Mouse (Mus musculus): ENCODE measurements around the gene Sowaha. TPM values are rescaled to one million over a fixed set of nuclear protein-coding genes. Genes with fewer than 3 reads are reported as not detected.

Sowaha gene
- polyA plus RNA-seq (2015; fragmentation: Illumina TruSeq; extraction: RNeasy Lipid Tissue Mini Kit (QIAGEN cat#74804); ENCODE audit: insufficient read depth, low replicate concordance), result 3.5 TPM

DNA sequence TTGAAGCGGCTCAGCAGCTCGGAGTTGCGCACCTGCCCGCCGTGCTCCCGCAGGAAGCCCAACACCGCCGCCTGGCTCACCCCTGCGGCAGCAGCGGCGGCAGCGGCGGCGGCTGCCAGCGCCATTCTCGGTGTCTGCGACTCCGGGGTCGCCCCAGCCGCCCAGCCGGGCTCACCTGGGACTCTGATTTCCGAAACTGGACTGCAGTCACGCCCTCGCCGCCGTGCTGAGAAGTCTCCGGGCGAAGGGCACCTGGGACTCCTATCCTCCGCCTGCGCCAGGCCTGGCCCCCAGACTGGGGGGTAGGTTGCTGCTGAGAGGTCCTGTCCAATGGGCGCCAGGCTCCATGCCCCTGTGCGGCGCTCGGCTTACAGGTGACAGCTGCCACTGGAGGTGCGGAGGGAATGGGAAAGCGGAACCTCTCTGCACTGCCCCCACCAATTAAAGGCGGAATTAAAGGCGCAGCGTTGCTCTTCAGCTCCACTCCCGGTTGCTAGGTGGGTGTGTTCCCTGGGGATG, at the start of gene Sowaha, which contains the start of gene Gm9945:
Gene Sowaha, minus strand, starts transcription at position 492 of the 519 bp plus-strand sequence.
Gene Gm9945, plus strand, starts transcription at position 384 of the 519 bp plus-strand sequence.

DNA sequence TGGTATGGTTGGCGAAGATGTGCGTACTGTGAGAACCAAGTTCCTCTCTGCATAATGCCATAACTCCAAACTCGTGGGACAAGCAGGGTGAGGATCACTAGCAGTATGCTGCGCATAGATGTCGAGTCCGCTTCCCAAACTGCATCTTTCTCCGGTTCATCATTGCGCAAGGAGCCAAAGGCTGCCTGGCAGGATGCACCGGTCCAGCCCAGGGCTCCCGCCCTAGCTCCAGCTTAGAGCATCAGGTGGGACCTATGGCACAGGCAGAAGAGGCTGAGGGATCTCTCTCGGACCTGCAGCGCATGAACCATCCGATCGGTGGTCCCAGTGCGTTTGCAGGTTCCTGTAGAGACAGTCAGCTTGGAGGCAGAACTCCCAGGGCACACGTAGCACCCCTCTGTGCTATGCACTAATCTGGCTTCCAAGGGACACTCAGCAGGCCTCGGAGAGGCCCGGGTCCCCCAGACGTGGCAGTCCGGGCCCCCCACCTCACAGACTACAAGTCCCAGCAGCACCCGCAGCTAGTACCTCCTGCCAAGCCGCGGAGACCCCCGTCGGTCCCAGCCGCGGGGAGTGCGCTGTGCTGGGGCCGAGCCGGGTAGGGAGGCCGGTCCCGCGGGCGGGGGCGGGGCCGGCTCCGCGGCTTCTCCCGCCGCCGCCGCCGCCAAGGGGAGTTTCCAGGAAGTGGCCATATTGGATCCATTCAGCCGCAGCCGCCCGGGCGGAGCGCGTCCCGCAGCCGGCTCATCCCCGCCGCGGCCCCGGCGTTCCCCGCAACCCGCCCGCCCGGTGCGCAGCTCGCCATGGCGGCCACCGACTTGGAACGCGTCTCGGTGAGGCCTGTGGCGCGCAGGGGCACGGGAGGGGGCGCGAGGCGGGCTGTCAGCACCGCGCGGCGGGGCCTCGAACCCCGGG, 39.4 kb upstream of the Sowaha start, which contains the start of gene Sept8:
Gene Sept8, plus strand, starts transcription at position 51 of the 915 bp plus-strand sequence.

DNA sequence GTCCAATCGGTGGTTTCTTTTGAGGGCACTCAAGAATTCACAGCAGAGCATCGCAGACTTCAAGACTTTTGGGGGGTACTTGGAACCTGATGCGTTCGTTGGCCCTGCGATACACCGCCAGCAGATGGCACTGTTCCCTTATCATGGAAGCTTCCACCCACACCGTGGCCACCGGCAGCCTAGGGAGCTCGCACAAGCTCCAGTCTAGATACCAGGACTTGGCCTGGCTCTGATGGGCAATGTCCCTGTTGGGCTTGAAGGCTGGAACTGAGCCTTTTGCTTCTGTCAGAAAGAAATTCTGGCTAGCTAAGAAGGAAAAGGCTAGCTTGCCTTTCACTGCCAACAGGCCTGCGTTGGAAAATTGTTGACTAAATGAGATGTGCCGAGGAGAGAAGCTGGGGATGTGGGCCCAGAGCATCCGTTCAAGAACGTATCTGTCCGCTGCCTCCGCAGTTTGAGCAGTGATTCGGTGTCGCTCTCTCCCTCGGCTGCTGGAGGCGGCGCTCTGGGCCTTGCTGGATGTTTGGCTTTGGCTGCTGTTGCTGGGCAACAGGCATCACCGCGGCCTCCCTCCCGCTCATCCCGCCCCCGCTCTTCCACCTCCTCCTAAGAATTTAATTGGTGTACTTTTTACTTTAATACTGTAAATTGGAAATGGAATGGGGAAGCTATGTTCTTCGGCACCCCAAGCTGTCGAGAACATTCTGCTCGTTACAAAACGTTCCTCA, 9.9 kb downstream of the Sowaha start, which contains the start of gene Gm9837:
Gene Gm9837, minus strand, starts transcription at position 512 of the 728 bp plus-strand sequence.

DNA sequence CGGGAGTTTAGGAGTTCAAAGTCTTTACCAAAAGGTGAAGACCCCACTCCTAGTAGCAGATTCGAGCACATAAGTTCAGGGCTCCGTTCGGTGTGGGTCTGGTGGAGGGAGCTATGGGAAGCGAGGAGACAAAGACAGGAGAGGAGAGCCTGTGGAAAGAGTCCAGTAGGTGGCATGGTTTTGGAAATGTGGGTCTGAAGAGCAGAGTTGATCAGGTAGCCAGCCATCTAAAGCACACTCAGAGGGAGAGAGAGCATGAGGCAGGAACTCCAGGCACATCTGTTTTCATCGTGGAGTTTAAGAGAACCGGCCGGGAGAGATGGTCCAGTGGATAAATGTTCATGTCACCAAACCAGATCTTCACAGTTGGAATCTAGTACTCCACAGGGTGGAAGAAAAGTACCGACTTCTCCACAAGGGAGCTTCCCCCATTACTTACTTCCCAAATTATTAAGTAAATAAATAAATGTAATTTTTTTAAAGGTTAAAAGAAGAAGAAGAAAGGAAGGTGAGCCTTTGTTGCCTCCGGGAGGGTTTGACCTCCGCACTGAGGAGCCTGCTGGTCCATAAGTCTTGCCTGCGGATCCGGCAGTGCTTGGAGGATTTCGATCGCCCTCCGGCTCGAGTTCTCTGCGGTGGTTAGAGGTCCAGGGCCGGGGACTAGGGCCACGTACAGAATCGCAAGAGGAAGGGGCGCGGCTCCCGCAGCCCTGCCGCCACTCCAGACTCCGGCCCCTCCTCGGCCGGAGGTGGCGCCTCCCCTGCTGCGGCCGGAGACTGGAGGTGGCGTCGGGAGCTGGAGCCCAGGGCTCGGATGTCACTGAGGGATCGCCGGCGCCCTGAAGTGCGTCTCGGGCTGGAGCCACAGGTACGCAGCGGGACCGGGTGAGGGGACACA, 23.4 kb downstream of the Sowaha start, which contains the start of the genes Gm10447 and Shroom1:
Gene Gm10447, minus strand, starts transcription at position 637 of the 898 bp plus-strand sequence.
Gene Shroom1, plus strand, starts transcription at position 732 of the 898 bp plus-strand sequence.

DNA sequence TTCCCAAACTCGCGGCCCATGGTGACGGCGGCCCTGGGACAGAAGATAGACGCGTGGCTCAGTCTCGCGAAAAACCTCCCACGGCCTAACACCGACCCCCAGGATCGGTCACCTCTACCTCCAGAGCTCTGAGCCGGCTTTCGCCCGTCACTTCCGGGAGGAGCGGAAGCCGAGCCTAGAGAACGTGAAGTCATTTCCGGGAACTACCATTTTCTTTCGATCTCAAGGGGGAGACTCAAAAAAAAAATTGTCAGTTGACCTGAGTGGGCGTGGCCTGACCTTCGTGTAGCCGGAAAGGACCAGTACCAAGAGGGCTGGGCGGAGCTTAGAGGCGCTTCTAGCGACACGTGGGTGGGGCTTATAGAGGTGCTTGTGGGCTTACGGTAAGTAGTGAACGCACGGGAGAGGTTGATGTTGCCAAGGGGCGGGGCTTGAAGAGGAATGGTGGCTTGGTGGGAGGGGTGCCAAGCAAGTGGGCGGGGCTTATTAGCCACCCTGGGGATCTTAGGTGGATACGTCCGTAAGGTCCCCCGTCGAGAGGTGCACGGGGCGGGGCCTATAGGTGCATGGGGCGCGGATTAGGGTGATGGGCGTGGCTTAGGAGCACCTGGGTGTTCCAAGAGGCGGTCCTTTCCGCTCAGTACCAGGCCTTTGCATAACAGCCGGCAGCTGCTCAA, 49.3 kb downstream of the Sowaha start, which contains the start of the genes Uqcrq and Gdf9:
Gene Uqcrq, minus strand, starts transcription at position 162 of the 677 bp plus-strand sequence.
Gene Gdf9, plus strand, starts transcription at position 354 of the 677 bp plus-strand sequence.

Other genes with a start within 250 kb of the Sowaha start
- 202 TPM for gene Hspa4, start 179.8 kb downstream of the Sowaha start, polyA plus RNA-seq (2015; fragmentation: Illumina TruSeq; extraction: RNeasy Lipid Tissue Mini Kit (QIAGEN cat#74804); ENCODE audit: insufficient read depth, low replicate concordance)
- gene Zcchc10, start 155.6 kb downstream of the Sowaha start, polyA plus RNA-seq (2015; fragmentation: Illumina TruSeq; extraction: RNeasy Lipid Tissue Mini Kit (QIAGEN cat#74804); ENCODE audit: insufficient read depth, low replicate concordance), result 21.9 TPM
- 99.6 TPM for gene Aff4, start 129.4 kb downstream of the Sowaha start, polyA plus RNA-seq (2015; fragmentation: Illumina TruSeq; extraction: RNeasy Lipid Tissue Mini Kit (QIAGEN cat#74804); ENCODE audit: insufficient read depth, low replicate concordance)
- not detected for gene Leap2, start 57.1 kb downstream of the Sowaha start, polyA plus RNA-seq (2015; fragmentation: Illumina TruSeq; extraction: RNeasy Lipid Tissue Mini Kit (QIAGEN cat#74804); ENCODE audit: insufficient read depth, low replicate concordance)
- 39.4 TPM for gene Uqcrq, start 49.4 kb downstream of the Sowaha start, polyA plus RNA-seq (2015; fragmentation: Illumina TruSeq; extraction: RNeasy Lipid Tissue Mini Kit (QIAGEN cat#74804); ENCODE audit: insufficient read depth, low replicate concordance)
- 0.30 TPM for gene Gdf9, start 49.3 kb downstream of the Sowaha start, polyA plus RNA-seq (2015; fragmentation: Illumina TruSeq; extraction: RNeasy Lipid Tissue Mini Kit (QIAGEN cat#74804); ENCODE audit: insufficient read depth, low replicate concordance)
- not detected for gene Gm10447, start 23.2 kb downstream of the Sowaha start, polyA plus RNA-seq (2015; fragmentation: Illumina TruSeq; extraction: RNeasy Lipid Tissue Mini Kit (QIAGEN cat#74804); ENCODE audit: insufficient read depth, low replicate concordance)
- gene Shroom1, start 23.1 kb downstream of the Sowaha start, polyA plus RNA-seq (2015; fragmentation: Illumina TruSeq; extraction: RNeasy Lipid Tissue Mini Kit (QIAGEN cat#74804); ENCODE audit: insufficient read depth, low replicate concordance), result 0.75 TPM
- not detected for gene Gm9837, start 9.8 kb downstream of the Sowaha start, polyA plus RNA-seq (2015; fragmentation: Illumina TruSeq; extraction: RNeasy Lipid Tissue Mini Kit (QIAGEN cat#74804); ENCODE audit: insufficient read depth, low replicate concordance)
- gene Gm9945, start 108 bp downstream of the Sowaha start, polyA plus RNA-seq (2015; fragmentation: Illumina TruSeq; extraction: RNeasy Lipid Tissue Mini Kit (QIAGEN cat#74804); ENCODE audit: insufficient read depth, low replicate concordance), result not detected
- gene Sept8, start 39.0 kb upstream of the Sowaha start, polyA plus RNA-seq (2015; fragmentation: Illumina TruSeq; extraction: RNeasy Lipid Tissue Mini Kit (QIAGEN cat#74804); ENCODE audit: insufficient read depth, low replicate concordance), result 19.9 TPM
- 6.2 TPM for gene Kif3a, start 87.1 kb upstream of the Sowaha start, polyA plus RNA-seq (2015; fragmentation: Illumina TruSeq; extraction: RNeasy Lipid Tissue Mini Kit (QIAGEN cat#74804); ENCODE audit: insufficient read depth, low replicate concordance)
- 2.6 TPM for gene Il4, start 138.4 kb upstream of the Sowaha start, polyA plus RNA-seq (2015; fragmentation: Illumina TruSeq; extraction: RNeasy Lipid Tissue Mini Kit (QIAGEN cat#74804); ENCODE audit: insufficient read depth, low replicate concordance)
- not detected for gene Il13, start 154.4 kb upstream of the Sowaha start, polyA plus RNA-seq (2015; fragmentation: Illumina TruSeq; extraction: RNeasy Lipid Tissue Mini Kit (QIAGEN cat#74804); ENCODE audit: insufficient read depth, low replicate concordance)
- gene Rad50, start 227.0 kb upstream of the Sowaha start, polyA plus RNA-seq (2015; fragmentation: Illumina TruSeq; extraction: RNeasy Lipid Tissue Mini Kit (QIAGEN cat#74804); ENCODE audit: insufficient read depth, low replicate concordance), result 28.0 TPM
- not detected for gene Il5, start 240.5 kb upstream of the Sowaha start, polyA plus RNA-seq (2015; fragmentation: Illumina TruSeq; extraction: RNeasy Lipid Tissue Mini Kit (QIAGEN cat#74804); ENCODE audit: insufficient read depth, low replicate concordance)